In the genomic region with DNA sequence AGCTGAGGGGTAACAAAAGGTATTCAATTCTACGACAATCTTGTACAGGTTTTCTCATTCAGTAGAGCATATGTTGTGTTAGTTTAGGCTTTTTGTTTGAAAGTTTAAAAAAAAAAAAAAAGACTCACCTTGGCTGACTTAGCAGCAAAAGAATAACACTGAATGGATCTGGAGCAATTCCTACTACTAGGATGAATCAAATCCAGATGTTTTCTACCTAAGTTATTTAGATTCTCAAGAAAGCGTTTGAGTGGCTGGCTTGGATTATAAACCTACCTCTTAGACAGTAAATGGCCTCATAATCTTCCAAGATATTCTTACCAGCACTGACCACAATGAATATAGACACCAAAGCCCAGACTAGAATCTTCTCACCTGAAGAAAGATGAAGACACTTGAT, we compare ENCODE assay signal across 15 mouse cellular contexts.
DNase-seq lines count a peak whose midpoint lies in the region; ATAC-seq and TF ChIP-seq lines count a peak whose summit lies in the region.
"Had no signal": no experiment of that assay in that cellular context is flagged by ENCODE, and none has a peak within 500 bp of the region (broad histone marks: within the 10 kb centered on the region; RNA-seq: fewer than 3 reads in every experiment).

No protein-coding gene starts in this region.

- peak overlapping the region; percentile 74 for H3K27ac ChIP-seq in heart, adult 2 months
- peak overlapping the region; percentile 48; the same call in 1 of the 2 replicates for H3K27ac ChIP-seq in kidney, embryonic 14.5 days (ENCODE audit: low read depth, low read length)
- H3K27ac ChIP-seq in limb, embryonic 14.5 days (replicated peaks; ENCODE audit: low read depth, low read length), result peak overlapping the region; percentile 58
- H3K27ac ChIP-seq: forebrain, embryonic 12.5 days; hindbrain, embryonic 10.5 days; liver, embryonic 14.5 days had no signal

- WGBS in heart, adult 2 months, result 85% methylated on average over 2 of the region's 2 CpGs
- 71% methylated on average over 2 of the region's 2 CpGs for WGBS in kidney, embryonic 14.5 days
- 28% methylated on average over 2 of the region's 2 CpGs for WGBS in limb, embryonic 14.5 days

- H3K27me3 ChIP-seq in heart, adult 2 months (ENCODE audit: control insufficient read depth, insufficient read depth, low read length), result no peaks in the 10 kb centered on the region
- no peaks in the 10 kb centered on the region for H3K27me3 ChIP-seq in kidney, embryonic 14.5 days (ENCODE audit: control insufficient read depth, insufficient read depth, low read length)
- no peaks in the 10 kb centered on the region for H3K27me3 ChIP-seq in limb, embryonic 14.5 days (ENCODE audit: control insufficient read depth, insufficient read depth, low read length)
- H3K27me3 ChIP-seq: forebrain, embryonic 12.5 days had no signal

- no peaks in the 10 kb centered on the region for H3K9me3 ChIP-seq in kidney, embryonic 14.5 days (ENCODE audit: control insufficient read depth, low read length)
- no peaks in the 10 kb centered on the region for H3K9me3 ChIP-seq in limb, embryonic 14.5 days (ENCODE audit: control insufficient read depth, low read length)
- H3K9me3 ChIP-seq: forebrain, embryonic 12.5 days; hindbrain, embryonic 10.5 days had no signal

- intact Hi-C loops in heart, adult 2 months (cut with DNase I), result loop anchor here (5.0 kb wide), 1 partner anchor 65 kb away; no protein-coding TSS in a partner anchor
- intact Hi-C loops in heart, postnatal 25 days (cut with DNase I), result loop anchor here (5.0 kb wide), 1 partner anchor 65 kb away; no protein-coding TSS in a partner anchor

- no peak for TF ChIP-seq EP300 in heart, adult 2 months (IDR thresholded peaks at IDR 0.05; ENCODE audit: insufficient read depth, low read depth, low read length)

- no peak overlapping the region for H3K9ac ChIP-seq in heart, adult 2 months (ENCODE audit: low read depth, low read length)
- no peak overlapping the region for H3K9ac ChIP-seq in kidney, embryonic 14.5 days (ENCODE audit: low read depth, low read length)
- H3K9ac ChIP-seq in limb, embryonic 14.5 days (ENCODE audit: low read depth, low read length, severe bottlenecking), result no peak overlapping the region
- H3K9ac ChIP-seq: forebrain, embryonic 12.5 days; liver, embryonic 14.5 days had no signal

- peaks cover 7% of the 10 kb centered on the region for H3K4me1 ChIP-seq in heart, adult 2 months (ENCODE audit: control insufficient read depth, insufficient read depth, low read length)
- H3K4me1 ChIP-seq in kidney, embryonic 14.5 days (ENCODE audit: control insufficient read depth, insufficient read depth, low read length), result peaks cover 16% of the 10 kb centered on the region; the same call in 1 of the 2 replicates
- H3K4me1 ChIP-seq in limb, embryonic 14.5 days (ENCODE audit: control insufficient read depth, insufficient read depth, low read length), result peaks cover 34% of the 10 kb centered on the region

- DNase-seq in heart, adult 2 months, result no peak
- no peak for DNase-seq in heart, postnatal 25 days (ENCODE audit: low spot score)
- no peak for DNase-seq in kidney, postnatal 14 days
- DNase-seq in NIH3T3 (ENCODE audit: low read depth), result peak; percentile 49
- DNase-seq in limb, embryonic 14.5 days (ENCODE audit: low spot score), result peak; percentile 72
- no peak for DNase-seq in thymus, postnatal 0 days (ENCODE audit: low spot score)
- DNase-seq in left cerebral cortex, adult 18-20 months (ENCODE audit: low spot score in 2 of 2), result no peak
- DNase-seq: adrenal gland, postnatal 10 days; B cell, adult 2 months; cerebellum, postnatal 10 days had no signal

- no peak for ATAC-seq in kidney, embryonic 14.5 days (ENCODE audit: low FRiP score, low TSS enrichment)
- no peak for ATAC-seq in limb, embryonic 14.5 days (ENCODE audit: low FRiP score, low read depth)
- ATAC-seq: inflammation-experienced regulatory T-cells, adult 6 months had no signal

- no peaks in the 10 kb centered on the region for H3K79me2 ChIP-seq in heart, adult 2 months (replicated peaks; ENCODE audit: control insufficient read depth, insufficient read depth, low read length)

- no peak for TF ChIP-seq CTCF in heart, adult 2 months (IDR thresholded peaks at IDR 0.05)

- H3K4me3 ChIP-seq in heart, adult 2 months, result no peak overlapping the region
- H3K4me3 ChIP-seq in kidney, embryonic 14.5 days (ENCODE audit: low read length), result no peak overlapping the region
- no peak overlapping the region for H3K4me3 ChIP-seq in limb, embryonic 14.5 days (replicated peaks; ENCODE audit: low read length)
- H3K4me3 ChIP-seq: forebrain, embryonic 12.5 days; hindbrain, embryonic 10.5 days had no signal

- peaks cover 11% of the 10 kb centered on the region for H3K36me3 ChIP-seq in heart, adult 2 months (ENCODE audit: control insufficient read depth, insufficient read depth, low read length)
- no peaks in the 10 kb centered on the region for H3K36me3 ChIP-seq in kidney, embryonic 14.5 days (ENCODE audit: control insufficient read depth, insufficient read depth, low read length)
- no peaks in the 10 kb centered on the region for H3K36me3 ChIP-seq in limb, embryonic 14.5 days (ENCODE audit: control insufficient read depth, insufficient read depth, low read length)
- H3K36me3 ChIP-seq: forebrain, embryonic 12.5 days; hindbrain, embryonic 10.5 days had no signal

- no peak for TF ChIP-seq POLR2A in heart, adult 2 months (IDR thresholded peaks at IDR 0.05; ENCODE audit: insufficient read depth, low read depth, low read length)
- no peak for TF ChIP-seq POLR2A in limb, embryonic 14.5 days (IDR thresholded peaks at IDR 0.05; ENCODE audit: borderline replicate concordance, extremely low read depth, insufficient read depth, insufficient read length)

- no peak overlapping the region for H3K4me2 ChIP-seq in kidney, embryonic 14.5 days (replicated peaks; ENCODE audit: low read depth, low read length)
- no peak overlapping the region for H3K4me2 ChIP-seq in limb, embryonic 14.5 days (replicated peaks; ENCODE audit: low read depth, low read length, severe bottlenecking)
- H3K4me2 ChIP-seq: forebrain, embryonic 12.5 days had no signal

Comparison
In these comparisons a context has a peak if more than half of its experiments do, and no peak if none do; other contexts are left out.
1. DNase-seq: peak in NIH3T3 (single experiment) and limb, embryonic 14.5 days (single experiment); none in heart, adult 2 months (0 of 2), heart, postnatal 25 days (single experiment), kidney, postnatal 14 days (single experiment), thymus, postnatal 0 days (single experiment) and left cerebral cortex, adult 18-20 months (0 of 2).
2. Peak in every context shown above with its lines, with median percentiles within 50 percentile points of each other: H3K27ac ChIP-seq.